Mouse (Mus musculus) testis, adult 2 months (tissue): Measurements from ENCODE around the gene Prkab1.

Experiments
- CTCF ChIP-seq: fragments of 200-500 bp; IDR thresholded peaks from 2 replicates; pipeline ENCODE4 v1.5.1; 2012; ENCODE audit warnings: low read depth, mild to moderate bottlenecking, inconsistent platforms, low read length, moderate library complexity; ENCODE audit not compliant: control insufficient read depth, insufficient read depth, insufficient replicate concordance
- POLR2A ChIP-seq: fragments of 200-500 bp; IDR thresholded peaks from 2 replicates; pipeline ENCODE4 v1.6.1; 2012; ENCODE audit warnings: low read depth, mild to moderate bottlenecking, inconsistent platforms, low read length, moderate library complexity; ENCODE audit not compliant: control insufficient read depth

DNA sequence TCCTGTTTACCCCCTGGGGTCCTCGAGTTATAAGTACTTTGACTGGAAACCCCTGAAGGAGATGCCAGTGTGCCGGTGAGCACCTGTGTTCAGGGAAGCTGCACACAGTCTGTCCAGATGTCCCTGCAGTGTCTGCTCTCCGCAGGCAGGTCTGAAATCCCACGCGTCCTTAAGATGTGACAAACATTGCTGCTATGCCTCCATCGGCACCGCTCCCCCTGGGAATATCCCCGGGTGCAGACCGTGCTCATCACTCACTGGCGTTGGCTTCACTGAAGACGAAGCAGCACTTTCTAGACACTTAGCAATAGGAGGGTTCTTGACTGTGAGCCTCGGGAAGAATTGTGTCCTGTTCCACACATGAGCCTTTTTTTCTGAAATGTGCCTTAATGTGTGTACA is 37.0 kb downstream of the Prkab1 start:
- TF ChIP-seq CTCF (no peak), POLR2A (no peak)
